Mouse (Mus musculus) CH12.LX (cell line): ENCODE measurements around the gene Atp2b2. TPM values are rescaled to one million over a fixed set of nuclear protein-coding genes. Genes with fewer than 3 reads are reported as not detected.
A peak's percentile ranks its signal among the peaks of the same experiment; 100 is the strongest.

Experiments
- DNase-seq: peaks from one replicate; pipeline ENCODE4 v3.0.0-alpha.2; 2013; ENCODE audit errors: extremely low read depth
- H3K27ac ChIP-seq: 2 replicates; pipeline ENCODE4 v1.5.1; 2012; ENCODE audit warnings: low read depth, mild to moderate bottlenecking, control low read depth, moderate library complexity; ENCODE audit not compliant: insufficient read depth
- H3K27me3 ChIP-seq: replicated peaks from 2 replicates; pipeline ENCODE3; 2012; ENCODE audit warnings: inconsistent platforms
- H3K36me3 ChIP-seq, 2 experiments: replicated peaks in 1 of 2; 2 replicates each; pipeline versions ENCODE3 to v1.6.1; 2012; ENCODE audit warnings: inconsistent platforms in 1 of 2, low read length in 1 of 2, mild to moderate bottlenecking in 1 of 2, mixed read lengths in 1 of 2, moderate library complexity in 1 of 2; ENCODE audit not compliant: control insufficient read depth in 1 of 2, insufficient read depth in 1 of 2
- H3K4me1 ChIP-seq, 2 experiments: 2 replicates each; pipeline ENCODE4 v1.6.1; 2012; ENCODE audit warnings: inconsistent platforms in 1 of 2, moderate library complexity in 1 of 2; ENCODE audit not compliant: insufficient read depth in 2 of 2, control insufficient read depth in 1 of 2
- H3K4me2 ChIP-seq: 2 replicates; pipeline ENCODE4 v1.6.1; 2012; ENCODE audit warnings: low read depth, mild to moderate bottlenecking, control low read depth; ENCODE audit not compliant: poor library complexity, insufficient read depth, severe bottlenecking
- H3K4me3 ChIP-seq, 3 experiments: fragments of 150-350 bp in 1 of 3; sonication (generic) in 1 of 3; replicated peaks in 1 of 3; 2 replicates each; pipeline versions ENCODE3 to v1.5.1; 2011 to 2012; ENCODE audit warnings: low read depth in 2 of 3, low read length in 2 of 3, mild to moderate bottlenecking in 2 of 3, moderate library complexity in 2 of 3, control low read depth in 1 of 3, improper control_type of control experiment in 1 of 3, inconsistent platforms in 1 of 3, mixed read lengths in 1 of 3; ENCODE audit not compliant: poor library complexity in 1 of 3
- H3K79me2 ChIP-seq: replicated peaks from 2 replicates; pipeline ENCODE4 v1.6.1; 2012; ENCODE audit warnings: mild to moderate bottlenecking, moderate library complexity; ENCODE audit not compliant: control insufficient read depth, poor library complexity, insufficient read depth, severe bottlenecking; ENCODE audit errors: extremely low read depth
- H3K9ac ChIP-seq: 2 replicates; pipeline ENCODE4 v1.6.1; 2012; ENCODE audit warnings: low read depth, mild to moderate bottlenecking, control low read depth, moderate library complexity; ENCODE audit not compliant: insufficient read depth
- H3K9me3 ChIP-seq: replicated peaks from 2 replicates; pipeline ENCODE3; 2012; ENCODE audit warnings: low read length, inconsistent platforms, mixed read lengths
- BHLHE40 ChIP-seq: IDR thresholded peaks from 2 replicates; pipeline ENCODE4 v1.6.1; 2011; ENCODE audit warnings: mild to moderate bottlenecking, low read depth, low read length, improper control_type of control experiment
- CHD1 ChIP-seq: IDR thresholded peaks from 2 replicates; pipeline ENCODE4 v1.6.1; 2012; ENCODE audit warnings: low read depth, low read length, improper control_type of control experiment, inconsistent platforms
- CHD2 ChIP-seq: IDR thresholded peaks from 2 replicates; pipeline ENCODE4 v1.6.1; 2011; ENCODE audit warnings: low read length, improper control_type of control experiment
- CTCF ChIP-seq, 2 experiments: IDR thresholded peaks in 1 of 2; conservative IDR thresholded peaks in 1 of 2; 2 replicates each; pipeline ENCODE4 v1.5.1; 2011 to 2012; ENCODE audit warnings: low read depth in 2 of 2, low read length in 2 of 2, improper control_type of control experiment in 1 of 2, inconsistent platforms in 1 of 2, mild to moderate bottlenecking in 1 of 2, moderate library complexity in 1 of 2
- E2F4 ChIP-seq: IDR thresholded peaks from 2 replicates; pipeline ENCODE4 v1.6.1; 2011; ENCODE audit warnings: low read depth, low read length, improper control_type of control experiment; ENCODE audit not compliant: insufficient replicate concordance
- EP300 ChIP-seq: IDR thresholded peaks from 2 replicates; pipeline ENCODE4 v1.6.1; 2011; ENCODE audit warnings: low read length, improper control_type of control experiment
- ETS1 ChIP-seq: conservative IDR thresholded peaks from 2 replicates; pipeline ENCODE4 v1.6.1; 2012; ENCODE audit warnings: low read depth, mild to moderate bottlenecking, inconsistent platforms, low read length, improper control_type of control experiment, moderate library complexity
- GABPA ChIP-seq: IDR thresholded peaks from 2 replicates; pipeline ENCODE4 v1.6.1; 2012; ENCODE audit warnings: low read depth, low read length, improper control_type of control experiment, inconsistent platforms; ENCODE audit not compliant: insufficient replicate concordance
- JUN ChIP-seq: IDR thresholded peaks from 2 replicates; pipeline ENCODE4 v1.6.1; 2011; ENCODE audit warnings: low read depth, mild to moderate bottlenecking, low read length, improper control_type of control experiment, moderate library complexity; ENCODE audit not compliant: insufficient read depth
- JUND ChIP-seq: conservative IDR thresholded peaks from 2 replicates; pipeline ENCODE4 v1.6.1; 2011; ENCODE audit warnings: low read depth, low read length, improper control_type of control experiment
- MAX ChIP-seq: IDR thresholded peaks from 2 replicates; pipeline ENCODE4 v1.6.1; 2011; ENCODE audit warnings: low read length, improper control_type of control experiment
- MAZ ChIP-seq: IDR thresholded peaks from 2 replicates; pipeline ENCODE4 v1.6.1; 2012; ENCODE audit warnings: low read depth, mild to moderate bottlenecking, inconsistent platforms, low read length, improper control_type of control experiment, moderate library complexity
- MEF2A ChIP-seq: IDR thresholded peaks from 2 replicates; pipeline ENCODE4 v1.6.1; 2014; ENCODE audit warnings: low read depth, mild to moderate bottlenecking, inconsistent platforms, low read length, improper control_type of control experiment, borderline replicate concordance
- MXI1 ChIP-seq: IDR thresholded peaks from 2 replicates; pipeline ENCODE4 v1.6.1; 2011; ENCODE audit warnings: mild to moderate bottlenecking, low read depth, low read length, improper control_type of control experiment
- NELFE ChIP-seq: IDR thresholded peaks from 2 replicates; pipeline ENCODE4 v1.6.1; 2011; ENCODE audit warnings: low read depth, low read length, improper control_type of control experiment
- POLR2AphosphoS2 ChIP-seq: IDR thresholded peaks from 2 replicates; pipeline ENCODE4 v1.6.1; 2011; ENCODE audit warnings: low read depth, low read length, improper control_type of control experiment
- SIN3A ChIP-seq: IDR thresholded peaks from 2 replicates; pipeline ENCODE4 v1.6.1; 2012; ENCODE audit warnings: low read length, improper control_type of control experiment, inconsistent platforms
- TBP ChIP-seq: conservative IDR thresholded peaks from 2 replicates; pipeline ENCODE4 v1.6.1; 2011; ENCODE audit warnings: low read depth, low read length, improper control_type of control experiment
- TCF12 ChIP-seq: IDR thresholded peaks from 2 replicates; pipeline ENCODE4 v1.6.1; 2014; ENCODE audit warnings: low read depth, mild to moderate bottlenecking, inconsistent platforms, low read length, improper control_type of control experiment
- USF1 ChIP-seq: IDR thresholded peaks from 2 replicates; pipeline ENCODE4 v1.6.1; 2014; ENCODE audit warnings: low read depth, mild to moderate bottlenecking, inconsistent platforms, low read length, improper control_type of control experiment
- ZKSCAN1 ChIP-seq: IDR thresholded peaks from 2 replicates; pipeline ENCODE4 v1.6.1; 2012; ENCODE audit warnings: low read depth, inconsistent platforms, low read length, improper control_type of control experiment, borderline replicate concordance
- ZNF384 ChIP-seq: IDR thresholded peaks from 2 replicates; pipeline ENCODE4 v1.6.1; 2012; ENCODE audit warnings: low read depth, low read length, improper control_type of control experiment, inconsistent platforms
- dilution Hi-C: fragments of 300-500 bp; cut with MboI; formaldehyde crosslinking; loops from 2 replicates; pipeline ENCODE4 v1.14.3; 2020; ENCODE audit warnings: low sequenced_read_pairs; ENCODE audit not compliant: extremely low pct_unique_long_range_greater_than_20kb, extremely low pct_ligation_motif_present
- in situ Hi-C: fragments of 300-500 bp; cut with MboI; formaldehyde crosslinking; loops from 3 replicates; pipeline ENCODE4 v1.14.3; 2019; ENCODE audit warnings: low sequenced_read_pairs, low pct_ligation_motif_present, low pct_unique_long_range_greater_than_20kb, mixed read lengths
- polyA plus RNA-seq: library from polyadenylated mRNA; unstranded; fragments of >175 nt; gene quantifications from 2 replicates; pipeline ENCODE4 v1.2.1, GENCODE M21; 2012; ENCODE audit warnings: low read depth; ENCODE audit not compliant: insufficient read length
- total RNA-seq, 2 experiments: library from RNA; depleted of rRNA; stranded (reverse); fragments of 300-350 nt in 1 of 2; fragments of >200 nt in 1 of 2; gene quantifications; 2 replicates each; pipeline ENCODE4 v1.2.3; 2012 to 2014

The Atp2b2 gene
- total and polyA plus RNA-seq, 3 experiments, result not detected

- in situ Hi-C loops, result no loop called here
- no peak for DNase-seq
- 0 out of 2 replicates have a peak, but pooled peaks have one; percentile 49 for TF ChIP-seq MEF2A
- no peak for TF ChIP-seq CHD1
- TF ChIP-seq, all 38 proteins: peak for 1
- Histone ChIP-seq H3K27ac (no peak overlapping the region), H3K79me2 (no peaks in the 10 kb centered on the region), H3K9ac (no peak overlapping the region), H3K4me2 (peak overlapping the region; percentile 69; the same call in 1 of the 2 replicates), H3K27me3 (peaks cover 18% of the 10 kb centered on the region), H3K4me1 (peaks cover 21 to 41% of the 10 kb centered on the region in 2 experiments), H3K36me3 (no peaks in the 10 kb centered on the region), H3K9me3 (peaks cover 2% of the 10 kb centered on the region), H3K4me3 (no peak overlapping the region)
- dilution Hi-C loops, result no loop called here
These were observed 193.8 kb downstream of the Atp2b2 start for GRCm38 (mm10) chr6:113848655-113849054.

GRCm38 (mm10) chr6:113847092-113847491 is 195.3 kb downstream of the Atp2b2 start:
- Histone ChIP-seq H3K4me2 (no peak overlapping the region), H3K9ac (no peak overlapping the region), H3K4me3 (no peak overlapping the region), H3K9me3 (peaks cover 2% of the 10 kb centered on the region), H3K36me3 (no peaks in the 10 kb centered on the region), H3K4me1 (peaks cover 21 to 41% of the 10 kb centered on the region in 2 experiments), H3K27ac (no peak overlapping the region), H3K79me2 (no peaks in the 10 kb centered on the region), H3K27me3 (peaks cover 19% of the 10 kb centered on the region)
- in situ Hi-C loops, result no loop called here
- dilution Hi-C loops, result no loop called here
- peak; percentile 55 for DNase-seq
- TF ChIP-seq EP300 (peak; percentile 34; the same call in 1 of the 2 replicates), ETS1 (peak; percentile 59), E2F4 (no peak), GABPA (no peak), BHLHE40 (peak; percentile 61; the same call in 1 of the 2 replicates), USF1 (no peak), NELFE (no peak), TCF12 (no peak), MEF2A (no peak), MAX (no peak), SIN3A (no peak), MXI1 (no peak), POLR2AphosphoS2 (no peak), ZKSCAN1 (no peak), JUND (peak; percentile 89), CHD2 (no peak), CTCF (conservative IDR thresholded peaks at IDR 0.05 in 1 of 2, IDR thresholded peaks at IDR 0.05 in 1 of 2; ENCODE audit: low read depth in 2 of 2, low read length in 2 of 2) (no peak), TBP (no peak), ZNF384 (no peak), MAZ (no peak), JUN (peak; percentile 82)
